Mouse (Mus musculus) midbrain, embryonic 14.5 days (tissue): ENCODE measurements around the gene Nefh. TPM values are rescaled to one million over a fixed set of nuclear protein-coding genes. Genes with fewer than 3 reads are reported as not detected.

Experiments used
- ATAC-seq: fragments of 200-750 bp; cut with Nextera tagmentation; 2 replicates; pipeline ENCODE4 v1.8.0; 2017; ENCODE audit warnings: moderate number of reproducible peaks, moderate library complexity; ENCODE audit not compliant: low FRiP score, low TSS enrichment
- DNase-seq: peaks from one replicate; pipeline ENCODE4 v3.0.0-alpha.2; 2015
- H3K27ac ChIP-seq: fragments of 300-500 bp; sonication (generic); replicated peaks from 2 replicates; pipeline ENCODE4 v1.5.1; 2014; ENCODE audit warnings: mild to moderate bottlenecking, low read depth, low read length, moderate library complexity
- H3K27me3 ChIP-seq: fragments of 300-500 bp; sonication (generic); 2 replicates; pipeline ENCODE4 v1.6.1; 2014; ENCODE audit warnings: low read length, control low read depth, mixed read lengths; ENCODE audit not compliant: control insufficient read depth, insufficient read depth
- H3K36me3 ChIP-seq: fragments of 300-500 bp; sonication (generic); 2 replicates; pipeline ENCODE4 v1.6.1; 2014; ENCODE audit warnings: low read length, control low read depth; ENCODE audit not compliant: control insufficient read depth, insufficient read depth
- H3K4me1 ChIP-seq: fragments of 300-500 bp; sonication (generic); 2 replicates; pipeline ENCODE4 v1.6.1; 2014; ENCODE audit warnings: mild to moderate bottlenecking, antibody characterized with exemption, low read length, control low read depth; ENCODE audit not compliant: control insufficient read depth, insufficient read depth
- H3K4me2 ChIP-seq: fragments of 300-500 bp; sonication (generic); 2 replicates; pipeline ENCODE4 v1.6.1; 2014; ENCODE audit warnings: mild to moderate bottlenecking, low read length, moderate library complexity
- H3K4me3 ChIP-seq: fragments of 300-500 bp; sonication (generic); replicated peaks from 2 replicates; pipeline ENCODE4 v1.5.1; 2014; ENCODE audit warnings: low read depth, low read length
- H3K9ac ChIP-seq: fragments of 300-500 bp; sonication (generic); replicated peaks from 2 replicates; pipeline ENCODE4 v1.6.1; 2014; ENCODE audit warnings: mild to moderate bottlenecking, low read length, moderate library complexity
- H3K9me3 ChIP-seq: fragments of 300-500 bp; sonication (generic); 2 replicates; pipeline ENCODE4 v1.6.1; 2016; ENCODE audit warnings: low read length, control low read depth, mixed read lengths; ENCODE audit not compliant: control insufficient read depth
- WGBS: fragments of 180-500 bp; shearing (Covaris S2); extraction: QIAGEN DNeasy Blood & Tissue Kit; methylation state at CpG from one replicate; pipeline ENCODE4 v1.1.7; 2014; 5-methylcytosine and 5-hydroxymethylcytosine counted together
- microRNA-seq: library from miRNA; unstranded; fragments of <30 nt; microRNA quantifications from one replicate; pipeline ENCODE4, GENCODE M21; 2016
- polyA plus RNA-seq: library from polyadenylated mRNA; unstranded; fragments of >200 nt; fragmentation: Nextera tagmentation; extraction: Ambion mirVana; gene quantifications from 2 replicates; pipeline ENCODE4 v1.2.1, GENCODE M21; 2014

The Nefh gene
- polyA plus RNA-seq, 1 experiment from 2014 or later = 3.2 TPM

- no peak for ATAC-seq
Measured at GRCm38 (mm10) chr11:4906231-4906630, 41.6 kb downstream of the Nefh start.

GRCm38 (mm10) chr11:4901956-4902355, 45.9 kb downstream of the Nefh start:
- peaks cover 61% of the 10 kb centered on the region for H3K36me3 ChIP-seq
- H3K9me3 ChIP-seq = no peaks in the 10 kb centered on the region
- no peak for ATAC-seq
- DNase-seq = no peak
- H3K4me1 ChIP-seq = no peaks in the 10 kb centered on the region
- H3K9ac ChIP-seq = no peak overlapping the region
- H3K27ac ChIP-seq = no peak overlapping the region
- H3K4me3 ChIP-seq = no peak overlapping the region
- 88% methylated on average over 6 of the region's 6 CpGs for WGBS
- no peaks in the 10 kb centered on the region for H3K27me3 ChIP-seq
- no peak overlapping the region for H3K4me2 ChIP-seq

More at GRCm38 (mm10) chr11:4906231-4906630, 41.6 kb downstream of the Nefh start:
- H3K4me3 ChIP-seq = no peak overlapping the region
- H3K27ac ChIP-seq = no peak overlapping the region
- peaks cover 76% of the 10 kb centered on the region for H3K36me3 ChIP-seq
- no peak overlapping the region for H3K9ac ChIP-seq
- H3K27me3 ChIP-seq = no peaks in the 10 kb centered on the region
- H3K4me2 ChIP-seq = no peak overlapping the region
- no peaks in the 10 kb centered on the region for H3K4me1 ChIP-seq
- H3K9me3 ChIP-seq = no peaks in the 10 kb centered on the region
- 95% methylated on average over 6 of the region's 6 CpGs for WGBS
- DNase-seq = no peak

GRCm38 (mm10) chr11:4900437-4900836, 47.4 kb downstream of the Nefh start:
- Histone ChIP-seq H3K27me3 (no peaks in the 10 kb centered on the region), H3K4me2 (no peak overlapping the region), H3K4me1 (peaks cover 6% of the 10 kb centered on the region), H3K9ac (no peak overlapping the region), H3K9me3 (no peaks in the 10 kb centered on the region), H3K27ac (no peak overlapping the region), H3K36me3 (peaks cover 50% of the 10 kb centered on the region), H3K4me3 (no peak overlapping the region)
- 73% methylated on average over 5 of the region's 5 CpGs for WGBS
- DNase-seq = peak; percentile 36
- no peak for ATAC-seq

- WGBS = 2% methylated on average over 52 of the region's 52 CpGs
- ATAC-seq (peak; percentile 90), DNase-seq (peak; percentile 92)
- H3K36me3 ChIP-seq = peaks cover 44% of the 10 kb centered on the region
- H3K27me3 ChIP-seq = no peaks in the 10 kb centered on the region
- peaks cover 6% of the 10 kb centered on the region for H3K4me1 ChIP-seq
- no peaks in the 10 kb centered on the region for H3K9me3 ChIP-seq
- peak within 1 kb of the TSS; percentile 70 for H3K4me3 ChIP-seq
- H3K27ac ChIP-seq = peak within 1 kb of the TSS; percentile 86
- peak within 1 kb of the TSS; percentile 74 for H3K4me2 ChIP-seq
- H3K9ac ChIP-seq = peak within 1 kb of the TSS; percentile 74
Measured at GRCm38 (mm10) chr11:4894848-4895816, 52.7 kb downstream of the Nefh start, which contains the start of gene Thoc5. Thoc5 (plus strand) TSS chr11:4895320.

Small RNAs within 50 kb of the gene (microRNA-seq; reads per million reads assigned to microRNA genes)
- 2.2 reads per million, percentile 14 among the genes with 10 or more reads in this experiment for gene Mir6918

Other genes starting within 250 kb of the Nefh start
- gene Uqcr10, start 243.7 kb downstream of the Nefh start, polyA plus RNA-seq = 495 and 649 TPM in 2 replicates
- gene Zmat5, start 243.4 kb downstream of the Nefh start, polyA plus RNA-seq = 60.0 and 63.6 TPM in 2 replicates
- gene Cabp7, start 201.3 kb downstream of the Nefh start, polyA plus RNA-seq = 1.3 and 2.7 TPM in 2 replicates
- 49.3 and 64.0 TPM in 2 replicates for gene Nf2, start 98.5 kb downstream of the Nefh start, polyA plus RNA-seq
- gene Nipsnap1, start 74.1 kb downstream of the Nefh start, polyA plus RNA-seq = 132 and 133 TPM in 2 replicates
- gene Thoc5, start 52.7 kb downstream of the Nefh start, polyA plus RNA-seq = 60.4 and 66.9 TPM in 2 replicates
- 84.7 and 96.5 TPM in 2 replicates for gene Ap1b1, start 38.8 kb upstream of the Nefh start, polyA plus RNA-seq
- 0.33 and 1.3 TPM in 2 replicates for gene Rasl10a, start 110.1 kb upstream of the Nefh start, polyA plus RNA-seq
- gene Gas2l1, start 117.3 kb upstream of the Nefh start, polyA plus RNA-seq = 19.7 and 22.1 TPM in 2 replicates
- gene Rhbdd3, start 150.9 kb upstream of the Nefh start, polyA plus RNA-seq = 34.5 and 45.4 TPM in 2 replicates
- 346 and 428 TPM in 2 replicates for gene Ewsr1, start 151.2 kb upstream of the Nefh start, polyA plus RNA-seq
- 7.9 and 9.8 TPM in 2 replicates for gene Emid1, start 204.2 kb upstream of the Nefh start, polyA plus RNA-seq